Mouse (Mus musculus): Measurements from ENCODE around the gene Mr1.
"Not testable (repeated sequence)": the region's sequence is repeated elsewhere in the genome, so short reads cannot be mapped to it uniquely, and the experiment has no call there.

Mr1 gene

DNA sequence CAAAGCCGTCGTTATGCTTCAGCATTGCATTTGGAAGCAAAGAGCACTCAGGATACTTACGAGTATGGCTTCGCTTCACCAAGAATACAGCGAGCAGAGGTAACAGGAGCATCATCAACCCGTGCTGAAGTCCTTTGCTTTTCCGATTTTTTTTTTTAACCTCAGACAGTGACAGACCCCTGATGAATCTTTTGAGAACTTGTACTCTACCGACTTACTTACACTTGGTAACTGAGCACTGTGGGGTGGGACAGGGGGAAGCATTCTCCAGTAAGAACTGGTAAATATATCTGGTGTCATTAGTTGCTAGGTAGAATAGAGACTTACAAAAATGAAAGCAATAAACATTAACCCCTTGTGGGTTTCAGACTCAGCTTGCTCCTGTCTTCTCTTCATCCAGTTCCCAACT lies at the start of gene Mr1:
TSS of gene Mr1 (minus strand) at position 243 of the 409 bp plus-strand sequence.
- DNase-seq (ENCODE audit: low spot score): no peak

DNA sequence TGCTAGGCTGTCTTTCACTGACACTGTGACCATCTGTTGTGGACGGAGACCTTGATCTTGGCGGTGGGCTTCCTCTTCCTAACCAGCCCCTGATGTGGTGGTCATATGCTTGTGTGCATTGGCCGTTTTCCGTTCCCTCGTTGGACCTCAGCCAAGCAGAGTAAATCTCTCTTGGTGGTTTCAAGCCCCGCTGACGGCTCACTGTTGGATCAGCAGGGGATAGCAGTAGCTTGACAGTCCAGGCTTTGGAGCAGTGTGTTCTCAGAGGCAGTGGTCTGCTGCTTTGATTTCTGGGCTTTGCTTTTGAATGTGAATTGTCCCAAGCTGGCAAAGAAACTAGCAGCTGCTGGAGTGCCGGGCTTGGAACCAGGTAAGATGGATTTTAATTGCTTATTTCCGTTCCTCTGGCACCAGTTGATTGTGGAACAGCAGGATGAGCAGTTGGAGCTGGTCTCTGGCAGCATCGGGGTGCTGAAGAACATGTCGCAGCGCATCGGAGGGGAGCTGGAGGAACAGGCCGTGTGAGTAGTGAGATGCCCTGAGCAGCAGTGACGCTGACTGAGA lies 46.3 kb upstream of the Mr1 start:
- no peak for DNase-seq (ENCODE audit: low spot score)

DNA sequence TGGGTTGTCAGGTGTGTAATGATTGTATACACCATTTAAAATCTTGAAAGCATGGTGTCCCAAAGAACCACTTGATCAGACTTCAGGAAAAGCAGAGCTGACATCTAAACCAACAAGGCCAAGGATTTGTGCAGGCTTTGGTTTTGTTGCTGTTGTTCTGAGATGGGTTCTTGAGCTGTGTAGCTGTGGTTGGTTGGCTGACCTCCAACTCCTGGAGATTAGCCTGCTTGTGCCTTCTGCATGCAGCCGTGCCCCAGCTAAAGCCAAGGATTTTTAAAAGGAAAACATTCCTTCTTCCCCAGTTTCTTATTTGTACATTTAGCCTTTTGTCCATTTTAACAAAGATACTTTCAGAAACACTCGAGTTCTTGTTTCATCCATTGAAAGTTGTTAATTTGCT lies 45.1 kb upstream of the Mr1 start:
- DNase-seq (ENCODE audit: low spot score): no peak

DNA sequence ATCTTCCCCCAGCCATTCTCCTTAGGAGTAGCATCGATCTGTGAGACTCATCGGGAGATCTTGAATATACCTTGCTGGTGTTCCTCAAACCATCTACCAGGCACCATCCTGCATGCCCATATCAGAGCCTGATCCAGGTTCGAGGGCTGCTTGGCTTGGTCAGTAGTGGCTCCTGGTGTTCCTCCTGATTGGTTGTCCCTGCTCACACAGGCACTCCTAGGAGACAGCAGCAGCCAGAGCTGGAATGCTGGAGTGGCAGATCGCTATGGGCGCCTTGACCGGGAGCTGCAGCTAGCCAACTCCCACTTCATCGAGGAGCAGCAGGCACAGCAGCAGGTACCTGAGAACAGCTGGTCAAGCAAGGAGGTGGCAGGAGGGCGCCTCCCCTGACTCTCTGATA lies 44.6 kb upstream of the Mr1 start:
- no peak for DNase-seq (ENCODE audit: low spot score)

DNA sequence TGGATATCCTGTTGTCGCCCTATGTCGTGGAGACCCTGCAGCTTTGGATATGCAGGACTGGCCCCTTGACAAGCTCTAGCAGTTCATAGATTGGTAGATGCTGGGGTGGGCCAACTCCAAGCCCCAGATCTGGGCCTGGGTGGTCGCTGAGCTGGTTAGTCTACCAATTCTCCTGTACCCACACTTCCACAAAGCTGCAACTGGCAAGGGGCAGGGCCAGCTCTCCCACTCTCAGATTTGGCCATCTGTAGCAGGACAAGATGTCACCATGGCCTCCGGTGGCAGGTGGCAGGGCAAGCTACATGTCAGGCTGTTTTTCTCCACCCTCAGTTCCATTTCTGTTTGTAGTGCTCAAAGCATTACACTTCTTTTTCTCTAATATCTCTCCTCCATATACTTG lies 42.0 kb upstream of the Mr1 start:
- DNase-seq (ENCODE audit: low spot score): no peak

DNA sequence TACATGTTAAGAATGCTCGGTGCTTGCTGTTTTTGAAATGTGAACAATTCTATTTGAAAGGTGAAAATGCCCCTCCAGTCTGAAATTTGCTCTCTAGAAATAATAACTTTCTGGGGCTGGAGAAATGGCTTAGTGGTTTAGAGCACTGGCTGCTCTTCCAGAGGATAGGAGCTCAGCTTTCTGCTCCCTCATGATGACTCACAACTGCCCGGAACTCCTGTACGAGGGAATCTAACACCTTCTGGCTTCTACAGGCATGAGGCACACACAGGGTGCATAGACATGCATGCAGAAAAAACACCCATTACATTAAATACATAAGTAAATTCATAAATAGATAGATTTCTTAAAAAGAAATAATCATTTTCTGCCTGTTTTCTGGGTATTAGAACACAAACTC lies 37.6 kb upstream of the Mr1 start:
- no peak for DNase-seq (ENCODE audit: low spot score)

DNA sequence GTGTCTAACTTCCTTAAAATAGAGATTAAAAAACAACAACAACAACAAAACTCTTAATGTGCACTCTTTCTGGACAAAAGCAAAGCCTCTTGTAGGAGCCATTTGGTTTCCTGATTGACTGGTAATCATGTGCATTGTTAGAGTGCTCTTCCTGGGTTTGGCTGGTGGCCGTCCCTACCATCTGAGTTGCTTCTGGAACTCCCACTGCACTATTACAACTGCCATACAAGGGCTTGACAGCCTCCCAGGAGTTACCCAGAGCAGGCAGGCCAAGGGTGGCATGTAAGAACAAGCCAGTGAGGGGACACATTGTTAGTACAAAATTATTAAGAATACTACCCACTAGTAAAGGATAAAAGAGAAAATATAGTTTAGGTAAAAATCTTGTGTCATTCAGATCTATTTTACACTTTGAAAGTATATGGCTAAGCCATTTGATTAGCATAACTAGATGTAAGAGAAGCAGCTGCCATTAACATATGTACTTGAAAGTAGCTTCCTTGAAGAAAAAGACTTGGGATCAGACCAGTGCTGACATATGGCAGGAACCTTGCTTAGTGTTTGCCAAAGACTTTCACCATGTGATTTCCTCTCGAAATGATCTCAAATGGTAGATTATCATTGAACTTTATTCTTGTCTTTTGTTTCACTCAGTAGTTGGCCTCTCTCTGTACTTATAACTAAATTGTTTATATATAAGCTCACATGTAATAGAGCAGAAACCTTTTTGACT lies 31.7 kb upstream of the Mr1 start:
- DNase-seq (ENCODE audit: low spot score): no peak

DNA sequence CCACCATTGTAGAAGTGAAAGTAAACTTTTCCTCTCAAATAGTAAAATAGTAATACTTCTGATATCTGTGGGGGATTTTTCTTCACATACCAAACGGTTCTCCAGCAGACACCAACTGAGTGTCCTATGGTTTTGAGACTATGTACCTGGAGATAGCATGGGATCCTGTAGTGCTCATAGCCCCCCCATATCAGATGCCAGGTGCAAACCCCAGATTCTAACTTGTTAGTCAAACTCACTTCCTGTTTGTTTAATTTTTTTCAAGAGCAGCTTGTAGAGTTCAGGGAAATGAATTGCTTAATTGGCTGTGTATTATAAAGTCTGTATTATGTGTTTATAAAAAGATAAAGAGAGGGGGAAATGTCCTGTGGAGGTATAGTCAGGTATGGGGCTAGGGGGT lies 27.8 kb upstream of the Mr1 start:
- no peak for DNase-seq (ENCODE audit: low spot score)

DNA sequence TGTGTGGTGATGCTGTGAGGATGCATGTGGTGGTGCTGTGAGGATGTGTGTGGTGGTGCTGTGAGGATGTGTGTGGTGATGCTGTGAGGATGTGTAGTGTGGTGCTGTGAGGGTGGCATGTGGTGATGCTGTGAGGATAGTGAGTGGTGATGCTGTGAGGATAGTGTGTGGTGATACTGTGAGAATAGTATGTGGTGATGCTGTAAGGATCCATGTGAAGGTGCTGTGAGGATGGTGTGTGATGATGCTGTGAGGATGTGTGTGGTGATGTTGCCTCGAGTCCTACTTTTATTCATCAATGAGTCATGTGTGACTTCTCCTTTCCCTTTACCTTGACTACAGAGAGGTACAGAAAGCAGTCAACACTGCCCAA lies 27.0 kb upstream of the Mr1 start:
- DNase-seq (ENCODE audit: low spot score): not testable (repeated sequence)

DNA sequence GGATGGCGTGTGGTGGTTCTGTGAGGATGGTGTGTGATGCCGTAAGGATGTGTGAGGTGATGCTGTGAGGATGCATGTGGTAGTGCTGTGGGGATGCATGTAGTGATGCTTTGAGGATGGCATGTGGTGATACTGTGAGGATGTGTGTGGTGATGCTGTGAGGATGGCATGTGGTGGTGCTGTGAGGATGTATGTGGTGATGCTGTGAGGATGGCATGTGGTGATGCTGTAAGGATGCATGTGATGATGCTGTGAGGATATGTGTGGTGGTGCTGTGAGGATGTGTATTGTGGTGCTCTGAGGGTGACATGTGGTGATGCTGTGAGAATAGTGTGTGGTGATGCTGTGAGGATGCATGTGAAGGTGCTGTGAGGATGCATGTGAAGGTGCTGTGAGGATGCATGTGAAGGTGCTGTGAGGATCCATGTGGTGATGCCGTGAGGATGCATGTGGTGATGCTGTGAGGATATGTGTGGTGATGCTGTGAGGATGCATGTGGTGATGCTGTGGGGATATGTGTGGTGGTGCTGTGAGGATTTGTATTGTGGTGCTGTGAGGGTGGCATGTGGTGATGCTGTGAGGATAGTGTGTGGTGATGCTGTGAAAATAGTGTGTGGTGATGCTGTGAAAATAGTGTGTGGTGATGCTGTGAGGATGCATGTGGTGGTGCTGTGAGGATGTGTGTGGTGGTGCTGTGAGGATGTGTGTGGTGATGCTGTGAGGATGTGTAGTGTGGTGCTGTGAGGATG lies 26.5 kb upstream of the Mr1 start:
- no peak for DNase-seq (ENCODE audit: low spot score)

DNA sequence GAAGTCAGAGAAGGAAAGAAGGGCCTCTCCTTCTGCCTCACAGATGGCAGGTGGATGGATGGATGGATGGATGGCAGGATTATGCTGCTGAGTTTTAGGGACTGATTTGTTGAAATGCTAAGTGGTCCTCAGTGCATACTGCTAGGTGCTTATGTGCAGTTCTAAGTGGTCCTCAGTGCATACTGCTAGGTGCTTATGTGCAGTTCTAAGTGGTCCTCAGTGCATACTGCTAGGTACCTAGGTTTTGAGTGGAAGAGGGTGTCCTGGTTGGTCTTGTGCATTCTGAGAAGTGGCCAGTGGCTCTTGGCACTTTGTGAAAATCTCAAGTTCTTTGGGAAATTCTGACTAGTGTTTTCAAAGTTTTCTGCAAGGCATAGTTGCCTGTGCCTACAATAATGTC lies 23.3 kb upstream of the Mr1 start:
- DNase-seq (ENCODE audit: low spot score): no peak

DNA sequence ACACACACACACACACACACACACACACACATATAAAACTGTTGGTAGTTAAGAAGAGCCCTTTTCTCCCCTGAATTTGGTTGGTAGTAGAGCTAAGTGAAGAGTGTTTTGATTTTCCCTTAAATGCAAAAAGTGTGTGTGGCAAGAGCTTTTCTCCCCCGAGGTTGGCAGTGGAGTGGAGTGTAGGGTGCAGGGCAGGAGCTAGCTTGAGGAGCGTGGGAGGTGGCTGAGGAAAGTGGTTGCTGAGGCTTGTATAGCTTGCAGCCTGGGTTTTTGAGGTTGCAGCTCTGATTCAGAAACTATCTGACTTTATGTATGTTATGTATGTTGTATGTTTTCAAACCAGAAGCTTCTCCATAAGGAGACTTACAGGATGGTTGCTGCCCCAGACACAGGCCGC lies 20.8 kb upstream of the Mr1 start:
- DNase-seq (ENCODE audit: low spot score): no peak

DNA sequence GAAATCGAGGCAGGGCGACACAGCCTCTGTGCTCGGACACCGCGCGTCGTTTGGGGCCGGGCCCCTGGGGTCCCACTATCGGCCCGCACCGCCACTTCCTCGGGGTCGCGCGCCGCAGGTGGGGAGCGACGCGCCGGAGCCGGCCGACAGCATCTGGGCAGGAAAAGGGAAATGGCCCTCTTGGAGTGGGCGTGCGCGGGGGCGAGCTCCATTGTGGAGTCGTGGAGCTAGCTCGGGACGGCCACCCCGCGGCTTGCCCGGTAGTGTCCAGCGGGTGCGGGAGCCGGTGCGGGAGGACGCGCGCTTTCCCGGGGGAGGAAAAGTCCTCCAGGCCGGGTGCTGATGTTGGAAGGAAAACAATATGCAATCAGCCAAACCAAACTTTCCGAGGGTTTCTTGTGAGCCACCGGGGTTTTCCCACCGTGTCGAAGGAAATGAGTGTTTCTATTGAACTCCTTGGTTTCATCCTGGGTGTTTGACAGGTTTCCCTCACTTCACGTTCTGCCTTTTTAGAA lies 12.4 kb upstream of the Mr1 start:
- no peak for DNase-seq (ENCODE audit: low spot score)

DNA sequence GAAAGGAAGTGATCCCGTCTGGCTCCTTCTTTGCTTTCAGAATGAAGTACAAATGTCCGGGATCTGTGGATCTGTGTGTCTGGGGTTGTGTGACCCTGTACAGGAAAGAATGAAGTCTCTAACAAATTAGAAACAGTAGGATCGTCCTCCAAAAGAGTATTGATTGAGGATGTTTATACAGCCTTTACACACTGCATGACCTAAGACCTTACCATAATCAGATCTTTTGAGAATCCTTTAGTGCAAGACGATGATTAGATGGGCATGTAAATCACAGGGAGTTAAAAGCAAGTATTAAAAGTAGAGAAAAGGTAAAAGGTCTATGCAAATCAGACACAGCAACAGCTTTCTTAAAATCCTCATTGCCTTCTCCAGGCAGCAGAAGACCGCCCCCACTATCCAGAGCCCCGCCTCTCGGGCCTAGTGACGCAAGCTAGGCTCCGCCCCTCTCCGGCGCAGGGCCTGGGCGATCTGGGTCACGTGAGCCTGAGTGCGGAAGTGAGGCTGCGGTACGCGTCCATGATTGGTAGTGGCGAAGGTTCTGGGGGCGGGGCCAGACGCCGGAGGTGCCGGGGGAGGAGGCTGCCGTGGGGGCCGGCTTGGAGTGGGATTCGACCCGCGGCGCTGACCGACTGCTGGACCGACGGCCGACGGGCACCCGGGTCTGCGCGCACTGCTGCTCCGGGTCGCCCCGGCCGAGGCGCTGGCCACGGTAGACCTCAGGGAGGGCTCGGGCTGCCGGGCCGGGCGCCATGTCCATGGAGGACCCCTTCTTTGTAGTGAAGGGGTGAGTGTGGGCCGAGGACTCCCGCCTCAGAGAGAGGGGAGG lies 11.7 kb upstream of the Mr1 start, which contains the start of gene Stx6:
TSS of gene Stx6 (plus strand) at position 575 of the 829 bp plus-strand sequence.
- DNase-seq (ENCODE audit: low spot score): peak; percentile 97

DNA sequence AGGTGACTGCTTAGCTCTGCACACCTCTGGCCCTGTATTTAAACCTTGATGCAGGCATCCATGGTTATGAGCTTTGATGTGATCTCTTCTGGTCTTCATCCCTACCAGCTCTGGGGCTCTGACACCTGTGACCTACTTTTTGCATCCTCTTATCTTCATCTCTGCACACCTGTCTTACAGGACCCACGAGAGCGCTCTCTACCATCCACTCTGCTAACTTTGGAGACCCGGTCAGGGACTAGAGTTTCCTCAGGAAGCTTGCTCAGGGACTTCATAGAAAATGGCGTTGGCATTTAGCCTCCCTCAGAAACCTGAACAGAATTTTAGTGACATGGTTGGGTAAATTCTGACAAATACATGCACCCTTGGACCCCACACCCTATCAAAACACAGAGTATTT lies 7.3 kb upstream of the Mr1 start:
- DNase-seq (ENCODE audit: low spot score): no peak

DNA sequence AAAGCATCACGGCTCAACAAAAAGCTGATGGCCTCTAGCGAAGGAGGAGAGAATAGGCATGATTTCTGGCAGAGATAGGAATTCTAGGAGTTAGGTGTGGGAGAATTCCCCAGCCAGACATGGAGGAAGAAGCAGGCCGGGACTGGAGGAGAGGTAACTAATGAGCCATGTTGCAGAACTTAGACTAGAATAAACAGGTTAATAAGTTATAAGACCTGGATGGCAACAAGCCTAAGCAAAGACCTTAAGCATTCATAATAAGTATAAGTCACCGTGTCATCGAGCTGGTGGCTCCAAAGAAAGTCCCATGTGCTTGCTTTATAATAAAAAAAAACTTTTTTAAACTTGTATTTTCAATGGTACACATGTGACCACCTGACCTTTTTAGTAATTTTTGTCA lies 4.2 kb upstream of the Mr1 start:
- no peak for DNase-seq (ENCODE audit: low spot score)

DNA sequence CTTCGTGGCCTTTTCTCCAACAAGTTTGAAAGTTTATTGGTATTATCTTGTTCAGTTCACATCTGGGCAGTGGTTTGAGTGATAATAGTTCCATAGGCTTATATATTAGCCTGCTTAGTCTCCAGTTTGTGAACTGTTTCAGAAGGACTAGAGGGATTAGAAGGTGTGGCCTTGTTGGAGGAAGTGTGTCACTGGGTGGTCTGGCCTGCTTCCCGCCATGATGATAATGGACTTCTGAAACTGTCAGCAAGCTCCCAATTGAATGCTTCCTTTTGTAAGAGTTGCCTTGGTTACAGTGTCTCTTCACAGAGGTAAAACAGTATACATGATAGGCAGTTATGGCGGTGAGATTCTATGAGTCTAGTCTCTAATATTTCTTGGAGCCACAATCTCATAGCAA lies 2.8 kb upstream of the Mr1 start:
- DNase-seq (ENCODE audit: low spot score): no peak

DNA sequence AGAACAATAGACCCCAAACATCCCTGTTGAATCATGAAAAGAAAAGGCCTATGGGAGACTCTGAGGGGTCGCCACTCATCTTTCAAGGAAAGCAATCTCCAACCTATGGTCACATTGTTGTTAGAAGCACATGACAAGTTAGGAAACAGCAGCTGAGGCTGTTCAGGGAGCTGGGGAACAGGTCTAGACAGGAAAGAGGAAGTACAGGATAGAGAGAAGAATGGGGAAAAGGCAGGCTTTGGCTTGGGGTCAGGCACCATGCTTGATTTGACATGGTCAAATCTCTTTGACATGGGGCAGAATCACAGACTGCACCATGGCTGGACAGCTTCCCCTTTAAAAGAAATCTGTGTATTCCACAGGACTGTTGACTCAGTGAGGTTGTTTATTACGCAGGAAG lies 614 bp upstream of the Mr1 start:
- DNase-seq (ENCODE audit: low spot score): no peak

DNA sequence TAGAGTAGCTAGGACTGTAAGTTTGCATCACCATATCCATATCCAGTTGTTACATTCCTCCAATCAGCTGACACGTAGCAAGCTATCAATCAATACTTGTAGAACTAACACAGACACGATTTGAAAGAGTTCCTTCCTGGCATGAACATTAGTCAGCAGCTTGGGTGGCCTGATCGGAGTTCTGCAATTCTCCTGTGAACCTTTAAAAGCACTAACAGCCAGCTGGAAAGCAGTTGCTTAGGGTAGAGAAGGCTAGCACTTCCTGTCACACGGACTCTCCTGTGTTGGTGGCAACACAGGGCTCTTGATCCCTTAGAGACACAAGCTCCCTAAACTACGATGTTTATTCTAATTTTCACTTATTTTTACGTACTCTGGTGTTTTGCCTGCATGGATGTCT lies 994 bp downstream of the Mr1 start:
- DNase-seq (ENCODE audit: low spot score): no peak

DNA sequence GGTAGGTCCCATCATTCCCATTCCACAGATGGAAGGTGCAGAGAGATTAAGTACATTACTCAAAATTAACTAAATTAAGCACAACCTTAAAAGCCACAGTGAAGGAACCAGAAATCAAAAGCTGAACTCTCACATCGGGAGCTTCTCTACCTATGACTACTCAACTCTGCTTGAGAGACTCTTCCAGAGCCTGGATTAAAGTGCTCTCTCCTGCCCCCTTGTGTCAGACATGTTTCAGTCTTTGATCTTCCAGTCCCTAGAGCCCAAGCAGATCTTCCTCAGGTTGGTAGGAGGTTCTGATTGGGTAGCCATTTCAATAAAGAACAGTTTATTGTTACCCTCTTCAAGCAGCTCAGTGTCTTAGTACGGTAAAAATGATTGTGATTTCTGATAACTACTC lies 6.5 kb downstream of the Mr1 start:
- DNase-seq (ENCODE audit: low spot score): no peak

DNA sequence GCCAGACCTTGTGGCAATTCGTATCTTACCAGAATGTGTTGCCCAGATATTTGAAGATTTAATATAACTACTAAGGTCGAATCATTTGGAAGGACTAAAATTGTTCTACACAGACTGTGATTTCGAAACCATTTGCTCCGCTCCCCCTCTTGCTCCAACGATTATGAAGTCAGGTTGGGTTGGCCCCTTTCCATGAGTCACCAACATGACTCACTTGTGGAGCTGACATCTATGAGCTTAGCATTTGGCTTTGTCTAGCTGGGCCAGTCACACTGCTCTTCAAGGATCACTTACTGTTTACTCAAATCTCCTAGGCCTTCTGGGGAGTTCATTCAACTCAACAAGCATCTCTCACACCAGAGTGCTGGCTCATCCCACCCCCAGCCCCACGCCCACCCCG lies 7.8 kb downstream of the Mr1 start:
- DNase-seq (ENCODE audit: low spot score): no peak

DNA sequence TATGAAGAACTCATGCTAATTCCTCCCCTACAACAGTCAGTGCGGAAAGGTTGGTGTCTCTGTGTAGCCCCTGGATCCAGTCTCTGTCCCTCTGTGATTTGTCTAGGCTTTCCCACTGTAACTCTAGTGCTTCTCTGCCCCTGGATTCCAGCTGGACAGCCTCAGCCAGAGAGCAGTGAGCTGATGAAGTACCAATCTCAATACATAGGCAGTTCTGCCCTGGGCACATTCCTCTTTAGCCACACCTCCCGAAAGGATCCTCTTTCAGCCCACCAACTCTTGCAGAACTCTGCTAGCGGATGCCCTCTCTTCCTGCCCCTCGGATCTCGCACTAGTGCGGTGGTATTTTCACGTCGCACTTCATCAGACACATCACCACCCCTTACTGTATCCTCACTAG lies 11.7 kb downstream of the Mr1 start:
- DNase-seq (ENCODE audit: low spot score): no peak

Data from urinary bladder, postnatal 10 days (tissue).